Mouse (Mus musculus): ENCODE results near the gene Cdkn1c. TPM values are rescaled to one million over a fixed set of nuclear protein-coding genes. Genes with fewer than 3 reads are reported as not detected.

The Cdkn1c gene
- polyA plus RNA-seq, 1 experiment, result 30.8 TPM

DNA sequence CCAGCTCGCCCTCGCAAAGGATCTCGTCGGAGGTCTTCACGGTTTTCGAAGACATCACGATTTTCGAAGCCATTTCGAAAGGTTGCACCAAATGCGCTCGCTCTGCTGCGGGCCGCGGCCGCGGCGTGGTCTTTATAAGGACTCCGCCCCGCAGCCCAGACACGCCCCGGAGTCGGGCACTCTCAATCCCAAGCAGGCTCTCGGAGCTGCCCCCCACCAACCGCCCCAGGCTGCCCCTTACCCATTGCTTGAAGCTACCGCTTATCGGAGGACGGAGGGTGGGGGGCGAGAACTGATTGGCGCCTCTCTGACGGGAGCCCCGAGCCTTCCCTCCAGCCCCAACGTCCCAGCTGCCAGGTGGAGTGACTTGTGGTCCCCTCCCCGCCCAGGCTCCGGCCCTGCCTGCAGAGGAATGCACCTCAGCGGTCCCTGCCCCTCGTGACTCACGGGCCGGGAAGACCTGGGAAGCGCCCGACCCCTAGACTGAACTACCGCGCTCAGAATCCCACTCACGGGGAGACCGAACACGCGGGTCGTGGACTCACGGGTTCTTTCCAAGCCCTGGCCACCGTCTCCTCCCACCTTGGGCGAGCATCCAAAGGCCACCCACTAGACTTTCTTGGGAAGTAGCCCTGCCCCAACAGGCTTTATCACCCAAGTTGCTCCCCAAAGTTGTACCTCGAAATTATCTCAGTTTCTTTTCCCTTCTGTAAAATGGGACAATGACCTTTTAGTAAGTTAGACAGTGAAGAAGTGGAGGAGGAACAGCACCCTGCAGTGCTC is 41.8 kb upstream of the Cdkn1c start, which contains the start of gene Phlda2:
Gene Phlda2, minus strand, starts transcription at position 733 of the 783 bp plus-strand sequence.
- Histone ChIP-seq H3K27me3 (replicated peaks; ENCODE audit: control insufficient read depth, insufficient read depth, low read length) (no peaks in the 10 kb centered on the region), H3K27ac (ENCODE audit: insufficient read depth, low read depth, low read length) (peak within 1 kb of the TSS; percentile 75), H3K4me3 (ENCODE audit: insufficient read depth, low read depth, low read length) (peak within 1 kb of the TSS; percentile 78), H3K4me1 (ENCODE audit: control insufficient read depth, insufficient read depth, low read length) (peaks cover 8% of the 10 kb centered on the region; the same call in 1 of the 2 replicates), H3K36me3 (ENCODE audit: control insufficient read depth, insufficient read depth, low read length) (no peaks in the 10 kb centered on the region)
- peak; percentile 76 for DNase-seq
- 2% methylated on average over 51 of the region's 51 CpGs for whole genome bisulfite sequencing
- TF ChIP-seq POLR2A (IDR thresholded peaks at IDR 0.05; ENCODE audit: low read depth, low read length), result peak; percentile 23
- TF ChIP-seq CTCF (conservative IDR thresholded peaks at IDR 0.05; ENCODE audit: insufficient read depth, insufficient read length, low read depth, low read length), result no peak

DNA sequence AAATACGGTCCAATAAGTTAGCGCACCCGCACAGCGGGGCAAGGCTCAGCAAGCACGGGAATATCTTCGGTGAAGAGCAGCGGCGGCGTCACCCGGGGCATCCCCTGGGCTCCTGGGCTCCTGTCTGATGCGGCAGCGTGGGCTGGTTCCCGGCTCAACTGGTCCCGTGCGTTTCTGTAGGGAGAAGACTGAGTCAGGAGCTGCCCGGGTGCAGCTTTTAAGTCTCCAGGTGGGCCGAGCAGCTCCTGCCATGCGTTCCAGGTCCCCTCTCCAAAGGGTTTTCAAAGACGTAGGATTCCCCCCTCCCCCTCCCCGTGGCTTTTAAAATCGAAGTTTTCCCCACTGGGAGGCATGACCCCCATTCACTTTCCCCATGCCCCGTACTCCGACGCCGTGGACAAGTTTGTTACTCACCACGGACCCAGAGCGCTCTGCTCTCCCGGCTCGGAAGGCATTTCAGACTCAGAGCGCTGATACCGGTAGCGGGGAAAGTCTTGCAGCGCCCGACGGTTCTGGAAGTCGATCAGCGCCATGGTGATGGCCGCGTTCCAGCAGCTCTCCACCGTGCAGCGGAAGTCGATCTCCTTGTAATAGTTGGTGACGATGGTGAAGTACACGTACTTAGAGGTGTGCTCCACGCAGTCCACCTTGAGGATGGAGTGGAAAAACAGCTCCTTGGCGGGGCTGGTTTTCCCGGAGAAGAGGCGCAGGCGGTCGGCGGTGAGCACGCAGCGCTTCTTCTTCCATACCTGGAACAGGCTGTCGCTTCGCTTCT is 41.0 kb upstream of the Cdkn1c start:
- 3% methylated on average over 55 of the region's 55 CpGs for WGBS
- Histone ChIP-seq H3K36me3 (ENCODE audit: control insufficient read depth, insufficient read depth, low read length) (no peaks in the 10 kb centered on the region), H3K27ac (ENCODE audit: insufficient read depth, low read depth, low read length) (peak overlapping the region; percentile 75), H3K4me1 (ENCODE audit: control insufficient read depth, insufficient read depth, low read length) (peaks cover 8% of the 10 kb centered on the region; the same call in 1 of the 2 replicates), H3K27me3 (replicated peaks; ENCODE audit: control insufficient read depth, insufficient read depth, low read length) (no peaks in the 10 kb centered on the region), H3K4me3 (ENCODE audit: insufficient read depth, low read depth, low read length) (peak overlapping the region; percentile 78)
- peak; percentile 73 for DNase-seq
- TF ChIP-seq POLR2A (IDR thresholded peaks at IDR 0.05; ENCODE audit: low read depth, low read length) (no peak), CTCF (conservative IDR thresholded peaks at IDR 0.05; ENCODE audit: insufficient read depth, insufficient read length, low read depth, low read length) (no peak)

- H3K4me3 ChIP-seq (ENCODE audit: insufficient read depth, low read depth, low read length), result no peak overlapping the region
- DNase-seq, result peak; percentile 91
- WGBS, result 46% methylated on average over 2 of the region's 2 CpGs
- TF ChIP-seq POLR2A (IDR thresholded peaks at IDR 0.05; ENCODE audit: low read depth, low read length) (no peak), CTCF (conservative IDR thresholded peaks at IDR 0.05; ENCODE audit: insufficient read depth, insufficient read length, low read depth, low read length) (no peak)
- no peaks in the 10 kb centered on the region for H3K36me3 ChIP-seq (ENCODE audit: control insufficient read depth, insufficient read depth, low read length)
- H3K4me1 ChIP-seq (ENCODE audit: control insufficient read depth, insufficient read depth, low read length), result peaks cover 8% of the 10 kb centered on the region; the same call in 1 of the 2 replicates
- H3K27me3 ChIP-seq (replicated peaks; ENCODE audit: control insufficient read depth, insufficient read depth, low read length), result no peaks in the 10 kb centered on the region
- no peak overlapping the region for H3K27ac ChIP-seq (ENCODE audit: insufficient read depth, low read depth, low read length)
Observed at GRCm38 (mm10) chr7:143500912-143501311, 40.1 kb upstream of the Cdkn1c start.

- no peaks in the 10 kb centered on the region for H3K36me3 ChIP-seq (ENCODE audit: control insufficient read depth, insufficient read depth, low read length)
- WGBS, result 79% methylated on average over 4 of the region's 4 CpGs
- H3K4me3 ChIP-seq (ENCODE audit: insufficient read depth, low read depth, low read length), result no peak overlapping the region
- peaks cover 8% of the 10 kb centered on the region; the same call in 1 of the 2 replicates for H3K4me1 ChIP-seq (ENCODE audit: control insufficient read depth, insufficient read depth, low read length)
- H3K27ac ChIP-seq (ENCODE audit: insufficient read depth, low read depth, low read length), result no peak overlapping the region
- DNase-seq, result peak; percentile 76
- TF ChIP-seq POLR2A (IDR thresholded peaks at IDR 0.05; ENCODE audit: low read depth, low read length) (no peak), CTCF (conservative IDR thresholded peaks at IDR 0.05; ENCODE audit: insufficient read depth, insufficient read length, low read depth, low read length) (no peak)
- no peaks in the 10 kb centered on the region for H3K27me3 ChIP-seq (replicated peaks; ENCODE audit: control insufficient read depth, insufficient read depth, low read length)
Observed at GRCm38 (mm10) chr7:143498584-143498983, 37.7 kb upstream of the Cdkn1c start.

DNA sequence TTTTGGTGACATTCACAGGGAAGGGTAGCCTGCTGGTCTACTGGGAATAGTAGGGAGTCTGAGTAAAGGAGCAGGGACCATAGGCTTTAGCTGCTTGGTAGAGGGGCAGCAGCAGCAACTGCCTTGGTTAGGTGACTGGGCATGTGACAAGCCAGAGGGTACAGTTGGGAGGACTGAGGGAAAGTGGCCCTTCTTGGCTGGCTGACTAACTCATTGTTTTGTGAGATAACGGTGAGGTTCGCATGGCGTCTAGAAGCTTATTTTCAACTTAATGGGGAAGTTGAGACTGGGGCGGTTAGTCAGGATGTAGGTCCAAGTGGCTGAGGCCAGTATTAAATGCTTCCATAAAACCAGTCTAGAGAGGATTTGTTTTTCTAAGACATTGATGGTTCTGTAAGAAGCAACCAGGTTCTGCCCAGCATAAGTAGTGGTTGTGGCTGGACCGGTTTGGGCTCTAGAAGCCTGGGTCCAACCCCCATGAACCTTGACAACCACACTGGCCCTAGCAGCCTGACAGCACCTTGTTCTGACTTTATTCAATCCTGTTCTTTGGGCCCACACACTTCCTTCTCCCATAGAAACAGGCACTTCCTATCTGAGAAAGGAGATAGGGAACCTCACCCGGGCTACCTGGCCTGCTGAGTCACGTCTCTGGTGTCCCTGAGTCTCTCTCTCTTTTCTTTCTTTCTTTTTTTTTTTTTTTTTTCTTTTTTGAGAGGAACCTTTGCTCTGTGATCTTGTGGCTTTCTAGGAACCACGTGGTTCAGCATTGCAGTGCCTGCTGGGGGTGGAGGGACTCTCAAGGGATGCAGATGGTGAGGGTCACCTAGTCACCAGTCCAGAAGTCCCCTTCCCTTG is 34.5 kb upstream of the Cdkn1c start:
- TF ChIP-seq POLR2A (IDR thresholded peaks at IDR 0.05; ENCODE audit: low read depth, low read length), result no peak
- no peak for TF ChIP-seq CTCF (conservative IDR thresholded peaks at IDR 0.05; ENCODE audit: insufficient read depth, insufficient read length, low read depth, low read length)
- Histone ChIP-seq H3K27me3 (replicated peaks; ENCODE audit: control insufficient read depth, insufficient read depth, low read length) (no peaks in the 10 kb centered on the region), H3K27ac (ENCODE audit: insufficient read depth, low read depth, low read length) (no peak overlapping the region), H3K4me3 (ENCODE audit: insufficient read depth, low read depth, low read length) (no peak overlapping the region), H3K36me3 (ENCODE audit: control insufficient read depth, insufficient read depth, low read length) (no peaks in the 10 kb centered on the region), H3K4me1 (ENCODE audit: control insufficient read depth, insufficient read depth, low read length) (peaks cover 1% of the 10 kb centered on the region; the same call in 1 of the 2 replicates)
- WGBS, result 65% methylated on average over 8 of the region's 8 CpGs
- peak; percentile 43 for DNase-seq

GRCm38 (mm10) chr7:143493616-143494126 is 32.8 kb upstream of the Cdkn1c start:
- TF ChIP-seq CTCF (conservative IDR thresholded peaks at IDR 0.05; ENCODE audit: insufficient read depth, insufficient read length, low read depth, low read length), result no peak
- no peak for TF ChIP-seq POLR2A (IDR thresholded peaks at IDR 0.05; ENCODE audit: low read depth, low read length)
- Histone ChIP-seq H3K4me3 (ENCODE audit: insufficient read depth, low read depth, low read length) (no peak overlapping the region), H3K27ac (ENCODE audit: insufficient read depth, low read depth, low read length) (no peak overlapping the region), H3K36me3 (ENCODE audit: control insufficient read depth, insufficient read depth, low read length) (no peaks in the 10 kb centered on the region), H3K27me3 (replicated peaks; ENCODE audit: control insufficient read depth, insufficient read depth, low read length) (no peaks in the 10 kb centered on the region), H3K4me1 (ENCODE audit: control insufficient read depth, insufficient read depth, low read length) (peaks cover 4% of the 10 kb centered on the region; the same call in 1 of the 2 replicates)
- no peak for DNase-seq
- 87% methylated on average over 6 of the region's 6 CpGs for WGBS

Data from kidney, adult 2 months (tissue).